Mouse (Mus musculus) G1E-ER4 (cell line): ENCODE measurements around the gene Llgl2. TPM values are rescaled to one million over a fixed set of nuclear protein-coding genes. Genes with fewer than 3 reads are reported as not detected.

Experiments
- GATA1 ChIP-seq: IDR thresholded peaks from one replicate; pipeline ENCODE4 v1.8.0; 2012; ENCODE audit warnings: low read length, inconsistent platforms
- polyA plus RNA-seq: library from polyadenylated mRNA; stranded (reverse); fragments of >175 nt; gene quantifications from 2 replicates; pipeline ENCODE4 v1.2.3, GENCODE M21; 2012

Llgl2 gene
- polyA plus RNA-seq, 1 experiment, result 41.3 TPM

- no peak for TF ChIP-seq GATA1
Measured at GRCm38 (mm10) chr11:115803072-115803709, 20.7 kb upstream of the Llgl2 start.

GRCm38 (mm10) chr11:115805005-115805404, 18.8 kb upstream of the Llgl2 start:
- no peak for TF ChIP-seq GATA1

GRCm38 (mm10) chr11:115806154-115806553, 17.7 kb upstream of the Llgl2 start:
- no peak for TF ChIP-seq GATA1

- TF ChIP-seq GATA1, result no peak
Measured at GRCm38 (mm10) chr11:115807306-115807705, 16.5 kb upstream of the Llgl2 start.

- no peak for TF ChIP-seq GATA1
Measured at GRCm38 (mm10) chr11:115807971-115808370, 15.9 kb upstream of the Llgl2 start.

- TF ChIP-seq GATA1, result no peak
Measured at GRCm38 (mm10) chr11:115808696-115809310, 15.0 kb upstream of the Llgl2 start.

- TF ChIP-seq GATA1, result no peak
Measured at GRCm38 (mm10) chr11:115809311-115809781, 14.5 kb upstream of the Llgl2 start.

GRCm38 (mm10) chr11:115810377-115810776, 13.5 kb upstream of the Llgl2 start:
- no peak for TF ChIP-seq GATA1

- no peak for TF ChIP-seq GATA1
Measured at GRCm38 (mm10) chr11:115811381-115812093, 12.3 kb upstream of the Llgl2 start.

- no peak for TF ChIP-seq GATA1
Measured at GRCm38 (mm10) chr11:115812095-115812494, 11.8 kb upstream of the Llgl2 start.

GRCm38 (mm10) chr11:115812533-115813420, 11.1 kb upstream of the Llgl2 start:
- TF ChIP-seq GATA1, result no peak

GRCm38 (mm10) chr11:115813507-115814296, 10.1 kb upstream of the Llgl2 start, which contains the start of gene Caskin2:
Caskin2 (minus strand) TSS chr11:115813639.
- TF ChIP-seq GATA1, result no peak

- TF ChIP-seq GATA1, result no peak
Measured at GRCm38 (mm10) chr11:115814605-115815450, 9.0 kb upstream of the Llgl2 start, which contains the start of gene Tsen54. Tsen54 (plus strand) TSS chr11:115814724.

- no peak for TF ChIP-seq GATA1
Measured at GRCm38 (mm10) chr11:115817331-115817730, 6.5 kb upstream of the Llgl2 start.
